9 mouse cellular contexts compared by ENCODE assay signal in the genomic region with DNA sequence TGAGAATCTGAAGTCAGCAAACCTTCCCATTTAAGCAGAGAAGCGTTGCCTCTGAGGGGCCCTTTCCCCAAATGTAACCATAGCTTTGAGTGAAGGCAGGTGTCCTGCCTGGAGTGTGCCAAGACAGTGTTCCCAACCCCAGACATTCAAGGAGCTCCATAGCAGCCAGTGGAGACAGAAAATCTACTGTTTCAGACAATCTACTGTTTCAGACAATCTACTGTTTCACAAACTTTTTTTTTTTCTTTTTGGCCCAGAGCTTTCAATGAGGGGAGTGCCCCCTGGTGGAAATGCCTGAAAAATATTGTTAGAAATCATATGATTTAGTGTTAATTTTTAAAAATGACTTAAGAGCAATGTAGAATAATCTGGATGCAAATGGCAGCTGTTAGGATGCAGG. TPM values are rescaled to one million over a fixed set of nuclear protein-coding genes. Genes with fewer than 3 reads are reported as not detected.
DNase-seq lines count a peak whose midpoint lies in the region; ATAC-seq and TF ChIP-seq lines count a peak whose summit lies in the region.
"Had no signal": no experiment of that assay in that cellular context is flagged by ENCODE, and none has a peak within 500 bp of the region (broad histone marks: within the 10 kb centered on the region; RNA-seq: fewer than 3 reads in every experiment).

No protein-coding gene starts in this region.

- no peaks in the 10 kb centered on the region for H3K9me3 ChIP-seq in lung, postnatal 0 days (ENCODE audit: low read length)
- H3K9me3 ChIP-seq: hindbrain, embryonic 15.5 days had no signal

- peak; percentile 9 for DNase-seq in gastrocnemius, postnatal 10 days
- no peak for DNase-seq in gastrocnemius, postnatal 36 days
- peak; percentile 71 for DNase-seq in lung, postnatal 0 days (ENCODE audit: low spot score)
- no peak for DNase-seq in lung, postnatal 25 days (ENCODE audit: low spot score)
- DNase-seq in ZHBTc4 (ENCODE audit: low read depth, low spot score): peak; percentile 10
- DNase-seq in thymus, postnatal 14 days: no peak
- DNase-seq in yolk sac, embryonic 10.5 days (ENCODE audit: low spot score): no peak

- intact Hi-C loops in gastrocnemius, postnatal 36 days (cut with DNase I): loop anchor here (5.0 kb wide), 1 partner anchor 276 kb away; no protein-coding TSS in a partner anchor

- H3K27me3 ChIP-seq in lung, postnatal 0 days (replicated peaks; ENCODE audit: insufficient read depth, low read length): no peaks in the 10 kb centered on the region
- H3K27me3 ChIP-seq: hindbrain, embryonic 15.5 days had no signal

- no peak overlapping the region for H3K4me2 ChIP-seq in lung, postnatal 0 days (replicated peaks; ENCODE audit: low read depth, low read length)
- H3K4me2 ChIP-seq: hindbrain, embryonic 15.5 days had no signal

- no peak overlapping the region for H3K27ac ChIP-seq in lung, postnatal 0 days (ENCODE audit: low read length)
- H3K27ac ChIP-seq: hindbrain, embryonic 15.5 days had no signal

- H3K9ac ChIP-seq in lung, postnatal 0 days (replicated peaks; ENCODE audit: low read depth): no peak overlapping the region
- H3K9ac ChIP-seq: hindbrain, embryonic 15.5 days had no signal

- no peaks in the 10 kb centered on the region for H3K36me3 ChIP-seq in lung, postnatal 0 days (ENCODE audit: insufficient read depth, low read length)

- TF ChIP-seq EP300 in lung, postnatal 0 days (IDR thresholded peaks at IDR 0.05): no peak

- no peak for ATAC-seq in lung, postnatal 0 days
- peak; percentile 80 for ATAC-seq in megakaryocyte progenitor cell, adult 5-6 weeks (replicated peaks; ENCODE audit: poor library complexity)

- no peak overlapping the region for H3K4me3 ChIP-seq in lung, postnatal 0 days (ENCODE audit: low read depth, low read length)
- H3K4me3 ChIP-seq: hindbrain, embryonic 15.5 days had no signal

- peak; percentile 57 for TF ChIP-seq CTCF in lung, postnatal 0 days (IDR thresholded peaks at IDR 0.05)

- WGBS in lung, postnatal 0 days: 74% methylated on average over 1 of the region's 1 CpGs

- H3K4me1 ChIP-seq in lung, postnatal 0 days (ENCODE audit: insufficient read depth, low read depth, low read length): no peaks in the 10 kb centered on the region
- H3K4me1 ChIP-seq: hindbrain, embryonic 15.5 days had no signal

RNA-seq across cellular contexts. Expression of gene Satb1, which starts 55.3 kb away (rescaled TPM):
- 10 to 100 TPM; 82.9 to 84.3 TPM for total RNA-seq in gastrocnemius, postnatal 10 days (2021)
- 10 to 100 TPM; 68.9 to 90.1 TPM for total RNA-seq in gastrocnemius, postnatal 36 days (2021)
- 5.0 and 5.6 TPM in 2 replicates for polyA plus RNA-seq in lung, postnatal 0 days (2015; fragmentation: Nextera tagmentation; extraction: Ambion mirVana)
- total RNA-seq in megakaryocyte progenitor cell, adult 5-6 weeks (2015): 31.2 and 35.1 TPM in 2 replicates
- 21.8 and 22.1 TPM in 2 replicates for total RNA-seq in megakaryocyte progenitor cell, adult 5-6 weeks (2017)

Comparison
In these comparisons a context has a peak if more than half of its experiments do, and no peak if none do; other contexts are left out.
1. DNase-seq: peak in gastrocnemius, postnatal 10 days (single experiment), lung, postnatal 0 days (single experiment) and ZHBTc4 (single experiment); none in gastrocnemius, postnatal 36 days (0 of 2), lung, postnatal 25 days (single experiment), thymus, postnatal 14 days (single experiment) and yolk sac, embryonic 10.5 days (single experiment).